Mouse (Mus musculus): ENCODE measurements around the gene Pde7b. TPM values are rescaled to one million over a fixed set of nuclear protein-coding genes. Genes with fewer than 3 reads are reported as not detected.

The Pde7b gene
- polyA plus RNA-seq, 1 experiment from 2014 or later, result 14.4 TPM

GRCm38 (mm10) chr10:20507069-20507468, 217.8 kb downstream of the Pde7b start:
- Histone ChIP-seq H3K9me3 (no peaks in the 10 kb centered on the region), H3K4me2 (replicated peaks) (no peak overlapping the region), H3K36me3 (no peaks in the 10 kb centered on the region), H3K9ac (no peak overlapping the region), H3K4me3 (no peak overlapping the region), H3K27ac (peak overlapping the region; percentile 56; the same call in 1 of the 2 replicates), H3K27me3 (no peaks in the 10 kb centered on the region), H3K4me1 (peaks cover 16% of the 10 kb centered on the region)
- 87% methylated on average over 2 of the region's 2 CpGs for WGBS
- ATAC-seq (ENCODE audit: insufficient number of reproducible peaks, insufficient read depth, low FRiP score, low TSS enrichment), result no peak

- H3K9ac ChIP-seq, result no peak overlapping the region
- H3K27ac ChIP-seq, result no peak overlapping the region
- peaks cover 21% of the 10 kb centered on the region for H3K4me1 ChIP-seq
- no peaks in the 10 kb centered on the region for H3K9me3 ChIP-seq
- H3K4me3 ChIP-seq, result no peak overlapping the region
- H3K27me3 ChIP-seq, result no peaks in the 10 kb centered on the region
- no peak for ATAC-seq (ENCODE audit: insufficient number of reproducible peaks, insufficient read depth, low FRiP score, low TSS enrichment)
- H3K4me2 ChIP-seq (replicated peaks), result no peak overlapping the region
- no peaks in the 10 kb centered on the region for H3K36me3 ChIP-seq
- 69% methylated on average over 10 of the region's 10 CpGs for WGBS
Observed at GRCm38 (mm10) chr10:20505454-20505853, 219.4 kb downstream of the Pde7b start.

DNA sequence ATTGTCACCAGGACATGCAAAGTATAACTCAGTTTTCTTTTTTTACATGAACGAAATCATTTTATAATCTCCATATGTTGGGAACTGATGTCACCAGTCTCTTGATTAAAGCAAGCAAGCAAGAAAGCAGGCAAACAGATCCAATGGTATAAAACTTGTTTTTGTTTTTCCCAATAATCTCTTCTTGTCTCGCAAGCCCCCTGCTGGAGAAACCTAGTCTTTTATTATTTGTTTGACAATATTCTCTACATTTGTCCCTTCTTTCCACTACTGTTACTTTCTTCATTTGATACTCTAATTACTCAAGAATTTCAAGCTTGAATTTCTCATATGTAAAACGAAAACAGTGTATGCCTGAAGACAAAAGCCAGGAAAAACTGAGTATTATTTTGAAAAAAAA, 220.1 kb downstream of the Pde7b start:
- H3K9me3 ChIP-seq, result no peaks in the 10 kb centered on the region
- no peak overlapping the region for H3K9ac ChIP-seq
- H3K4me3 ChIP-seq, result no peak overlapping the region
- H3K4me2 ChIP-seq (replicated peaks), result no peak overlapping the region
- peaks cover 21% of the 10 kb centered on the region for H3K4me1 ChIP-seq
- H3K27me3 ChIP-seq, result no peaks in the 10 kb centered on the region
- ATAC-seq (ENCODE audit: insufficient number of reproducible peaks, insufficient read depth, low FRiP score, low TSS enrichment), result no peak
- H3K36me3 ChIP-seq, result no peaks in the 10 kb centered on the region
- 84% methylated on average over 3 of the region's 3 CpGs for WGBS
- no peak overlapping the region for H3K27ac ChIP-seq

- Histone ChIP-seq H3K4me3 (no peak overlapping the region), H3K9me3 (no peaks in the 10 kb centered on the region), H3K4me1 (peaks cover 20% of the 10 kb centered on the region), H3K27ac (no peak overlapping the region), H3K4me2 (replicated peaks) (no peak overlapping the region), H3K36me3 (no peaks in the 10 kb centered on the region), H3K27me3 (no peaks in the 10 kb centered on the region), H3K9ac (no peak overlapping the region)
- ATAC-seq (ENCODE audit: insufficient number of reproducible peaks, insufficient read depth, low FRiP score, low TSS enrichment), result no peak
- 89% methylated on average over 17 of the region's 17 CpGs for WGBS
Observed at GRCm38 (mm10) chr10:20503265-20504025, 221.4 kb downstream of the Pde7b start.

GRCm38 (mm10) chr10:20501221-20501620, 223.7 kb downstream of the Pde7b start:
- Histone ChIP-seq H3K9ac (no peak overlapping the region), H3K4me2 (replicated peaks) (no peak overlapping the region), H3K27me3 (no peaks in the 10 kb centered on the region), H3K36me3 (no peaks in the 10 kb centered on the region), H3K27ac (no peak overlapping the region), H3K4me1 (peaks cover 5% of the 10 kb centered on the region; the same call in 1 of the 2 replicates), H3K9me3 (no peaks in the 10 kb centered on the region), H3K4me3 (no peak overlapping the region)
- WGBS, result 85% methylated on average over 6 of the region's 6 CpGs
- ATAC-seq (ENCODE audit: insufficient number of reproducible peaks, insufficient read depth, low FRiP score, low TSS enrichment), result no peak

GRCm38 (mm10) chr10:20495051-20495450, 229.8 kb downstream of the Pde7b start:
- H3K36me3 ChIP-seq, result no peaks in the 10 kb centered on the region
- no peak for ATAC-seq (ENCODE audit: insufficient number of reproducible peaks, insufficient read depth, low FRiP score, low TSS enrichment)
- H3K4me1 ChIP-seq, result peaks cover 4% of the 10 kb centered on the region; the same call in 1 of the 2 replicates
- H3K4me3 ChIP-seq, result no peak overlapping the region
- 86% methylated on average over 4 of the region's 4 CpGs for WGBS
- no peaks in the 10 kb centered on the region for H3K9me3 ChIP-seq
- no peak overlapping the region for H3K27ac ChIP-seq
- no peak overlapping the region for H3K4me2 ChIP-seq (replicated peaks)
- no peak overlapping the region for H3K9ac ChIP-seq
- no peaks in the 10 kb centered on the region for H3K27me3 ChIP-seq

DNA sequence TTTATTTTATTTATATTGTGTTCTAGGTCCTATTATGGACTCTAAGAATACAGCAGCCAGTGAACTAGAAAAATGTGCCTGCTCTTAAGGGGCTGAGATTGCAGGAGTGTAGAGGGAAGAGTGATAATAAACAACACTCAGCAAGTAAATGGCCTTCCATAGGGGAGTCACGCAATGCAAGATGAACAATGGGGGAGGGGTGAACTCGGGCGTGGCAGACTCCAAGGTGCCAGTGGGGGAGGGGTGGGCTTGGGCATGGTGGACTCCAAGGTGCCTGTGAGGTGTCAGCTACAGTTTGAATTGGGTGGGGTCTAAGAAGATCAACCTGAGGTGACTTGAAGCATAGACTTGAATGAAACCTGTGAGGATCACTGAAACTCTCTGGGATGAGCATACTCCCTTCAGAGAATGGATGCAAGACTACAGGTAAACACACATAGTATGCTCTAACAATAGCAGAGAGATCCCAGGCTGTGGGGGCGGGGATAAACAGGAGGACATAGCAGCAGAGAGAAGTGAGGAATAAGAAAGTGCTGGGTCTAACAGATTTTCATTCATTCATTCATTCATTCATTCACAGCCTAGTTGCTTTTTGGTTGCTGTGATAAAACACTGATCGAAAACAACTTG, 230.9 kb downstream of the Pde7b start:
- H3K36me3 ChIP-seq, result no peaks in the 10 kb centered on the region
- H3K4me1 ChIP-seq, result peaks cover 5% of the 10 kb centered on the region; the same call in 1 of the 2 replicates
- H3K4me3 ChIP-seq, result no peak overlapping the region
- H3K4me2 ChIP-seq (replicated peaks), result no peak overlapping the region
- no peak for ATAC-seq (ENCODE audit: insufficient number of reproducible peaks, insufficient read depth, low FRiP score, low TSS enrichment)
- 83% methylated on average over 5 of the region's 5 CpGs for WGBS
- H3K9ac ChIP-seq, result no peak overlapping the region
- H3K27me3 ChIP-seq, result no peaks in the 10 kb centered on the region
- H3K9me3 ChIP-seq, result no peaks in the 10 kb centered on the region
- H3K27ac ChIP-seq, result no peak overlapping the region

GRCm38 (mm10) chr10:20492216-20492964, 232.5 kb downstream of the Pde7b start:
- no peak overlapping the region for H3K4me3 ChIP-seq
- peaks cover 9% of the 10 kb centered on the region; the same call in 1 of the 2 replicates for H3K4me1 ChIP-seq
- no peaks in the 10 kb centered on the region for H3K36me3 ChIP-seq
- no peak overlapping the region for H3K27ac ChIP-seq
- H3K9ac ChIP-seq, result no peak overlapping the region
- no peaks in the 10 kb centered on the region for H3K9me3 ChIP-seq
- H3K4me2 ChIP-seq (replicated peaks), result no peak overlapping the region
- no peak for ATAC-seq (ENCODE audit: insufficient number of reproducible peaks, insufficient read depth, low FRiP score, low TSS enrichment)
- 47% methylated on average over 11 of the region's 11 CpGs for WGBS
- no peaks in the 10 kb centered on the region for H3K27me3 ChIP-seq

DNA sequence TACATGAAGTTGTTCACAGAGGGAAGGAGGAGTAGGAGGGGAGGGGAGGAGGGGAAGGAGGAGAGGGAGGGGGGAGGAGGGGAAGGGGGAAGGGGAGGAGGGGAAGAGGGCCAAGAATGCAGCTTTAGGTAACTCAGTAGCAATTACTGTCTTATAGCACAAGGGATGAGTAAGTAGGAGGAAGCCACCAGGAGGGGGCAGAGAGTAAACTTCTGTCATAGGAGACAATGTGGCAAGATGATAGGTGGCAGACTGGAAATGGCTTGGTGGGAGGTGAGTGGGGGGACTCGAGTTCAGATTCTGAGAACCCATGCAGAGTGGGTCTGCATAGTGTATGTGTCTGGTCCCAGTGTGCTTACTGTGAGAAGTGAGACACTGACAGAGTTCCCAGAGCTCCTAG, 234.1 kb downstream of the Pde7b start:
- H3K4me1 ChIP-seq, result peaks cover 13% of the 10 kb centered on the region; the same call in 1 of the 2 replicates
- H3K9ac ChIP-seq, result no peak overlapping the region; the same call in 1 of the 2 replicates
- no peaks in the 10 kb centered on the region for H3K27me3 ChIP-seq
- H3K27ac ChIP-seq, result no peak overlapping the region
- no peak overlapping the region for H3K4me3 ChIP-seq
- H3K4me2 ChIP-seq (replicated peaks), result no peak overlapping the region
- no peaks in the 10 kb centered on the region for H3K36me3 ChIP-seq
- WGBS, result 44% methylated on average over 1 of the region's 1 CpGs
- no peak for ATAC-seq (ENCODE audit: insufficient number of reproducible peaks, insufficient read depth, low FRiP score, low TSS enrichment)
- H3K9me3 ChIP-seq, result no peaks in the 10 kb centered on the region

DNA sequence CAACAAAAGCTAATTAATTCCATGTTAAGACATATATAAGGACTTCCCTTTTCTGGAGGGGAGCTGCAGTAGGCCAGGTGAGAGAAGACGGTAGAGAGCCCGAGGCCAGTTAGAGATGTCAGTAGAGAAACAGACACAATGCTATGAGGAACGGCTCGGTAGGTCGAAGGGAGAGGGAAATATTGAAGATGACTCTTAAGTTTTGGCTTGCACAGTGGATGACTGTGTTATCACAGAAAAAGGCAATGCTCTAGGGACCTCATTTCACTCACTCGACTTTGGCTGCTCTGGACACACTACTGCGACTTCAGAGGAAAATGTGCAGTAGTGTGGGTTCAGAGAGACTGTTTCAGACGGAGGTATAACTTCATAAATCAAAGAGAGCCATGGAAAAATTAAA, 234.6 kb downstream of the Pde7b start:
- H3K4me3 ChIP-seq, result no peak overlapping the region
- no peaks in the 10 kb centered on the region for H3K36me3 ChIP-seq
- H3K4me1 ChIP-seq, result peaks cover 13% of the 10 kb centered on the region; the same call in 1 of the 2 replicates
- WGBS, result 48% methylated on average over 8 of the region's 8 CpGs
- H3K9ac ChIP-seq, result no peak overlapping the region
- H3K27ac ChIP-seq, result no peak overlapping the region
- H3K9me3 ChIP-seq, result no peaks in the 10 kb centered on the region
- no peak overlapping the region for H3K4me2 ChIP-seq (replicated peaks)
- no peaks in the 10 kb centered on the region for H3K27me3 ChIP-seq
- ATAC-seq (ENCODE audit: insufficient number of reproducible peaks, insufficient read depth, low FRiP score, low TSS enrichment), result no peak

- Histone ChIP-seq H3K36me3 (no peaks in the 10 kb centered on the region), H3K27me3 (no peaks in the 10 kb centered on the region)
- 67% methylated on average over 19 of the region's 19 CpGs for WGBS
Observed at GRCm38 (mm10) chr10:20486461-20487253, 238.2 kb downstream of the Pde7b start.

More at GRCm38 (mm10) chr10:20486461-20487253, 238.2 kb downstream of the Pde7b start:
- Histone ChIP-seq H3K4me3 (no peak overlapping the region), H3K4me2 (replicated peaks) (no peak overlapping the region), H3K9me3 (no peaks in the 10 kb centered on the region), H3K4me1 (peaks cover 13% of the 10 kb centered on the region; the same call in 1 of the 2 replicates), H3K27ac (no peak overlapping the region), H3K9ac (no peak overlapping the region)
- no peak for ATAC-seq (ENCODE audit: insufficient number of reproducible peaks, insufficient read depth, low FRiP score, low TSS enrichment)
